Mouse (Mus musculus) ES-E14 (cell line): ENCODE results near the gene Sema3f.

Experiments used
- CHD2 ChIP-seq: IDR thresholded peaks from 2 replicates; pipeline ENCODE4 v1.6.1; 2014; ENCODE audit warnings: mild to moderate bottlenecking, low read depth, low read length, inconsistent platforms
- ZNF384 ChIP-seq: IDR thresholded peaks from 2 replicates; pipeline ENCODE4 v1.6.1; 2012; ENCODE audit warnings: low read depth, low read length, inconsistent platforms

DNA sequence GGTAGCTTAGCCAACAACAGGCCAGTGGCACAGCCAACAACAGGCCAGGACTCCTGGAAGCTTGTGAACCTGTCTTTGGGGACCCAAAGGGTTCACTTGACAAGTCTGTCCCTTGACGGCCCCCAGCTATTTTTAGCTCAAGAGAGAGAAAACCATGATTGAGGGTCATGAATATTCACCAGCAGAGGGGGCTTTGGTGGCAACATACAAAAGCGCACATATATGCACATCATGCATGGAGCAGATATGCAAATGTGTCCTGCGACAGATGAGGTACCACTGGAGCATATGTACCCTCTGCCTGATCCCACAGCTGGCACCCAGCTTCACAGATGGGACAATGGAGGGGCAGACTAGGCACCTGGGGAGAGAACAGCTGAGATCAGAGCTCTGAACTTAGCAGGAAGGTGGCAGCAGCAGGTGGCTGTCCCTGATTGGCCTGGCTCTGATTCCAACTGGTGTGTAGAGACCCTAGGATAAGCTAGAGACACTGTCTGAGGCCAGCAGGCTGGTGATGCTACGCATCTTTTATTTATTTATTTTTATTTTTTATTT is 16.8 kb downstream of the Sema3f start:
- TF ChIP-seq ZNF384 (no peak), CHD2 (no peak)
